Mouse (Mus musculus) 3T3-L1 (cell line): ENCODE results near the gene Tmem72.

Experiments used
- DNase-seq: peaks from one replicate; pipeline ENCODE4 v3.0.0-alpha.2; 2015; ENCODE audit warnings: low read depth, low spot score

The Tmem72 gene

GRCm38 (mm10) chr6:116679563-116680288, 37.0 kb downstream of the Tmem72 start:
- no peak for DNase-seq

GRCm38 (mm10) chr6:116677321-116677720, 39.4 kb downstream of the Tmem72 start:
- no peak for DNase-seq

- no peak for DNase-seq
Observed at GRCm38 (mm10) chr6:116676355-116676913, 40.3 kb downstream of the Tmem72 start.

DNA sequence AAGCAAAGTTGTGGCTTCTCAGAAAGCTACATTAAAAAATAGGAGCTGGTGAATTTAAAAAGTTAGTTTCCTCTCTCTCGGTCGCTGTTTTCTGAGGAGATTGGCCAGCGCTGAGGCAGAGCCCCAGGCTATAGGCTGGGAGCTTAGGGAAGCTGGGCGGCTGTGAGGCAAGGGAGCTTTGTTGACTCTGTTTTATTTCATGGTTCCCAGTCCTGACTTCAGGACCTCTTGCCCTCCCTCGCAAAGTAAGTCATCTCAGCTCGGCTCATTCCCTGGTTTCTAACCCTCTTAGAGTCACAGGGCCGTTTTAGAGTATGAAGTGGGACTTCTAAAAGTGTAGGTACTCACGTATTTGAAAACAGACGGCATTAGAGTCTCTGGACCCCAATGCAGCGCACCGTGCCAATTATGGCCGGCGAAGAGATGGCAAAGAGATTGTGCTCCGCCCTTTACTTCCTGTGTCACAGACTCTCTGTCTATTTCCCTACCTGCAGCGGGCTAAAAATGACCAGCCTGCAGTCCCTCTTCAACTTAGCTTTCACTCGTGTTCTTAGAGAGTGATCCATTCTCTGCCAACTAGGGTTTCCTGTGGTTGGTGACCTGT, 42.3 kb downstream of the Tmem72 start:
- DNase-seq = no peak

DNA sequence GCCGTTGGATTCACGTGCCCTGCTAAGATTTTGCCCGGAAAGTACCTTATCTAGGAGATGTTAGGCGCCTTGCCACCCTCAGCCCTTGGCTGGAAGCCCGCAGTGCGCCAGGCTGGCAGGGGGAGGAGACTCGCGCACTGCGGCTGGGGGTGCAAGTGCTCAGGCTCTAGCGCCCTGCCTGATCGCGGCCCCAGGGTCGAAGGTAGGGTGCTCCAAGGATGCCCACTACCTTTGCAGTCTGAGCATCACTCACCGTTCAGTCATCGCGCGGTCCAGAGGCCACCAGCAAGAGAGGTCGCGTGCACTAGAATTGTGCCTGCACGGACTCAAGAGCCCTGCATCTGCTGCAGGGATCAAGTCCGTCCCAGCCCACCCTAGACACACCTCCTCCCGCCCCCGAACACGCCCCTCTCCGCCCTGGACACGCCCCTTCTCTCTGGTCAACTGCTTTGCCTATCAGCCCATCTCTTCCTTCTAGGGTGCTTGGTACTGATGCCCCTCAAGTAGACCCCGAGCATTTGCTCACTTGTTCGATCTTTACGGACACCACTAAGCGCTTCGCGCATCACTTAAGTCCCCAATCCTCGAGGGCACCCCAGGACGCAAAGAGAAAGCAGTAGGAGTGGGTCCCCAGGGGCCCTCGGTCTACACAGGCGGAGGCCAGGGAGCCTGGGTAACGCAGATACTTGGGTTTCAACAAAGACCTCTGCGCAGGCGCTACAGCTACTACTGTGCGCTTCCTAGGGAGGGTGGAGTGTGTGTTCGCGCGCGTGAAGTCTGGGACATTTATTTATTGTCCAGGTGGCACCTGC, 43.0 kb downstream of the Tmem72 start, which contains the start of gene Rassf4:
Gene Rassf4, minus strand, starts transcription at position 482 of the 812 bp plus-strand sequence.
- DNase-seq = no peak

DNA sequence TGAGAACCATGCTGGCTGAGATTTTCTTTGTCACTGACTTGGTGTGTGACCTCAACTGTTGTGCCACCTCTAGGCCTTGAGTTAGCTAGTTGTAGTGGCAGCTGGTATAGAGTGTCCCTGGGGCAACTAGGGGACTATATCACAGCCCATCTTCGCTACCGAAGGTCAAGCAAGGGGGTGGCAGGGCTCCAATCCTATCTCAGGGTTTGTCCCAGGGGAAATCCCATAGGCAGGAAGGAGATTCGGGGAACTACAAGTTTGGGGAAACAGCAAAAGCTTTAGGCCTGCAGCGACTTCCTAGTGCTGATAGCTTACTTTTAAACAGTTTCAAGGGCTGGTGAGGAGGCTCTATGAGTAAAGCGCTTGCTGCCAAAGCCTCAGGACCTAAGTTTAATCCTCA, 44.4 kb downstream of the Tmem72 start:
- no peak for DNase-seq

GRCm38 (mm10) chr6:116671768-116672167, 44.9 kb downstream of the Tmem72 start:
- DNase-seq = no peak

- no peak for DNase-seq
Observed at GRCm38 (mm10) chr6:116671031-116671430, 45.7 kb downstream of the Tmem72 start.

GRCm38 (mm10) chr6:116670144-116670543, 46.6 kb downstream of the Tmem72 start:
- DNase-seq = no peak

DNA sequence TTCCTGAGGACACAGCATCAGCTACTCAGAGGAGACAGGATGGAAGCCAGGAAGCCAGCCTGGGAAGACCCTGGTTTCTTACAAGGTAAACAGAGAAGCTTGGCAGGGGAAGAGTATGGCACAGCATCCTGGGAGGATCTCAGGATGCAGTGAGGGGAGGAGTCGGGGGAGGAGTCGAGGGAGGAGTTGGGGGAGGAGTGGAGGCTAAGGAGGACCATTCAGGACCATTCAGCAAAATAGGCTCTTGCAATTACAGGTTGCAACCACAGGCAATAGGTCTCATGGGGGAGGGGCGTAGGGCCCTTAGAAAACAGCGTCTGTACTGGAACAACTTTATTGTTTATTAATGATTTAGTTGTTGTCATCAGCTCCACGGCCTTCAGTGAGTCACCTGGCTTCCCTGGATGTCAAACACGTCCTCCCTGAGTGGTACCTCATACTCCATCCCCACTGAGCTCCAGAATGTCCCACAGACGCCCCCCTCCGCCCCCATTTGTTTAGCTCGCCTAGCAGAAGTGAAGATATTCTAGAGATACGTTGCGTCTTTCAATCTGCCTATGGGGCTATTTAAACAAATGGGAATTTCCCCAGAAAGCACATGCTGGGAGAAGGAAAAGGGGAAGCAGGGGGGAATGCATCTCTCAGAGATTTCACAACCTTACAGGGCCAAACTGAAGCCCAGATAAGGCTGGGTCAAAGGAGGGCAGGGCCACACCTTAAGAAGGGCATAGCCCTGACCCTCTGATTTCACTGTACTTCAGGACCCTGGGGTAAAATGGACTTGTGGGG, 47.8 kb downstream of the Tmem72 start:
- no peak for DNase-seq

DNA sequence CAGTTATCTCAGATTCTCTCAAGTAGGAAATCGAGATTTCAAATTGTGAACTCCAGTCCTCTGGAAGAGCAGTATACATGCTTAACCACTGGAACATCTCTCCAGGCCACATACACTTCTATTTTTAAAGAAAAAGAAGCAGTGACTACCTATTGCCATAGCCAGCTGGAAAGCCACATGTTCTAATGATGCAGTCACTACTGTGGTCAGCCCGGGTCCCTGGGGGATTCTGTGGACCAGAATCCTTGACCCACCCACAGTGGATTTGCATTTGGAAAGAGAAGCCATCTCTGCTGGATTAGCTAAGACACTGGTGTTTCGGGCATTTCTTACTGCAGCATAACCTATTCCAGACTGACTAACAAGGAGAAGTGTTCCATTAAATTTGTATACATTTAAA, 49.3 kb downstream of the Tmem72 start:
- DNase-seq = peak; percentile 53

DNA sequence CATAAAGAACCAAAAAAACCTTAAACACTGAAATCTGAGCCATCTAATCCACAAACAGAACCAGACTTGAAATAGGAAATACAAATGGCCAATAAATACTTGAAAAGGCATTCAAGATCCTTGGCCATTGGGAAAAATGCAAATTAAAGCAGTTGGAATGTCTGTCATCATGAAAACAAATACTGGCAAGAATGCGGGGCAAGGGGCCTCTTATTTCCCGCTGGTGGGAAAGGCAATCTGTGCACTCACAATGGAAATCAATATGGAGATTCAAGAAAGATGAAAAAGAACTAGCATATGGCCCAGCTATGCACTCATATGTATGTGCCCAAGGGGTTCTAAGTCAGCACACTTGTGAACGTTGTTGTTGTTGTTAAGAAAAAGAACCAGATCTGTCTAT, 49.8 kb downstream of the Tmem72 start:
- no peak for DNase-seq

DNA sequence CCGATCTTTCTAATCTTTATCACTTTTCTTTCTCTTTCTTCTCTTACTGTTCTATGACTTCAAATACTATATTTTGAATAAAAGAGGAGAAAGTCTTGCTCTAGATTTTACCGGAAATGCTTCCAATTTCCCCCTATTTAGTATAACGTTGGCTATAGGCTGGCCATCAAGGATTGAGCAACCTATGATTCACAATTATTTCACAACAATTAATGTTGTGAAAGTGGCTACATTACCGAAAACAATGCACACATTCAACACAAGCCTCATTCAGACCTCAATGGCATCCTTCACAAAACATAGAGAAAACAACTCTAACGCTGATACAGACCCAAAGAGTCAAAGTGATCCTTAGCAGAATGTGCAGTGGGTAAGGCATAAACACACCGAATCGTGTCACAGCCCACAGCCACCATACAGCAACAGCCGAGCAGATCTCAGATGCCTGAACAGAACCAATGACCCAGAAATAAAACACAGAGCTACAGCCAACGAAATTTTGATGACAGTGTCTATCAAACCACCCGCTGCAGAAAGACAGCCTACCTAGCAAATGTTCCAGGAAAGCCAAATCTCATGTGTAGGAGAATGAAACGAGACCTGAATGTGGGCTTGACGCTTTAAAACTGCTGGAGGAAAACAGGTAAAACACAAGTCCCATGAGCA, 50.5 kb downstream of the Tmem72 start:
- DNase-seq = no peak

- DNase-seq = no peak
Observed at GRCm38 (mm10) chr6:116664830-116665229, 51.9 kb downstream of the Tmem72 start.

DNA sequence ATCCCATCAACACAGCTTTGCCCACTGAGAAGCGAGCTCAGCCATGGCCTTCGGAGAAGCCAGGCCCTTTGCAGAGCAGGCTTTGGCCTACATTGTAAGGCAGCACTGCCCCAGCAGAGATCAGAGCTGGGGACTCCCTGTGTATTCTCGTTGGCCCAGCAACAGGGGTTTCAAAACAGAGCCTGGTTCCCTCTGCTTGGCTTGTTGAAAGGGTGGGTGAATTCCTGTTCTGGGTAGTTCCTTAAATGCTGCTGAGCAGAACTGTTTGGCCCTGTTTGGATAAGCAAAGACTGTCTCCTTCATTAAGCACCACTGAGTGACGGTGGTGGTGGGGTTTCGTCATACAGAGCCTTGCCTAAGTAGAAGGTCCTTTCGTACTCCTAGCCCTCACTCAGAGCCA, 52.7 kb downstream of the Tmem72 start:
- no peak for DNase-seq

DNA sequence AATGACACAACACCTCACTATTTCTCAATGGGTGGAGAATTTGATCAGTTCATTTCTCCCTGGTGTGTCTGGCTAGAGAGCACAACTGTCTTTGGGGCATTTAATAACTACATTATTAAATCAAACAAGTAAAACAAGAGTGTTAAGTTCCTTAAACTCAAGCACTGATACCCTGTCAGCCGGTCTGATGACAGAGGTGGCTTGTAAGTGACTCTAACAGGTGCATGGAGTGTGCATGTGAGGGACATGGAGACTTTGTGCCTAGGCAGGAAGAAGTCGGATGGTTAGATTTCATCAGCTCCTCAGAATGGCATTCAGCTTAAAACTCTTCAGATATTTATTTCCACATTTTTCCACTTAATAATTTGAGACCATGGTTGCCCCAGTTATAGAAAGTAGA, 53.3 kb downstream of the Tmem72 start:
- DNase-seq = no peak

DNA sequence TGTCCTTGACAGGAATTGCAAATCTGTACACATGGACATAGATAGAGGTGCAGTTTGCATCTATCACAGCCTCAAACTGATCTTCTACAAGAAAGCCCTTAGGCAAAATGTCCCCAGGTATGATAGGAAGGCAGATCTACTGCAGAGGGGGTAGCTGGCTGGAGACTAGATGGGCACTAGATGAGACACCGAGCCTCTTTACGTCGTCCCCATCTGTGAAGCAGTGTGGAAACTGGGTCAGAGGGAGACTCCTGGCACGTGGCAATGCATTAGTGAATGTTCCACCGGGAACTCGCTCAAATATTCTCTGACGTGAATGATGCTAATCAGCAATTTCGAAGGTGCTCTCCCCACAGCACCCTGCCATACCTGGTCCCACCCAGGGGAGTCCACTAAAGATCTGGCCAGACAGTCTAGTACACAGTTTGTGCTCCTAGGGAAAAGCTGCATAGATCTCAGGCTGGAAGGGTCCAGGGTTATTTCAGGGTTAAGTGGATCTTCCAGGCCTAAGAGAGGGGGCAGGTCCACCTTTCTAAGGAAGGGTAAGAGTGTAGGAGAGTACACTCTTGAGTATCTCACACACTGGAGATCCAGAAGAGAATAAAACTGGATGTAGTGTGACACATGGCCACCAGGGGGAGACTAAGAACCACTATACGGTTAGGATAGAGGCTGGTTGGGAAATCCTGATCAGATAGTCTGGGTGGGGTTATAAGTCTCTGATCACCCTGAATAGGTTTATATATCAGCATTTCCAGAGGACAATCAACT, 62.8 kb downstream of the Tmem72 start:
- DNase-seq = peak; percentile 86

- DNase-seq = no peak
Observed at GRCm38 (mm10) chr6:116653191-116653590, 63.5 kb downstream of the Tmem72 start.

- no peak for DNase-seq
Observed at GRCm38 (mm10) chr6:116651437-116652118, 65.1 kb downstream of the Tmem72 start.
